Mouse (Mus musculus): ENCODE results near the gene Mpp4. TPM values are rescaled to one million over a fixed set of nuclear protein-coding genes. Genes with fewer than 3 reads are reported as not detected.

The Mpp4 gene
- total RNA-seq, 2 experiments from 2014 or later, result 0.16 to 0.23 TPM

Other genes starting within 250 kb of the Mpp4 start
- gene Trak2, start 190.0 kb downstream of the Mpp4 start, total RNA-seq (2021), result 10 to 100 TPM; 54.5 to 74.5 TPM
- gene Stradb, start 189.9 kb downstream of the Mpp4 start, total RNA-seq (2021), result 10 to 100 TPM; 30.6 to 32.3 TPM
- gene C2cd6, start 68.5 kb downstream of the Mpp4 start, total RNA-seq (2021), result not detected
- 10 to 100 TPM; 19.2 to 19.4 TPM for gene Tmem237, start 43.0 kb downstream of the Mpp4 start, total RNA-seq (2021)
- gene Als2, start 73.8 kb upstream of the Mpp4 start, total RNA-seq (2021), result 10 to 100 TPM; 10.5 to 11.2 TPM
- gene Cdk15, start 93.5 kb upstream of the Mpp4 start, total RNA-seq (2021), result under 1 TPM in 1 of 2 experiments, not detected in 1; 0.20 TPM

All from adrenal gland, postnatal 36 days (tissue).